7 mouse cellular contexts compared by ENCODE assay signal in genomic region chr6:125146148-125146547, GRCm38 (mm10). TPM values are rescaled to one million over a fixed set of nuclear protein-coding genes. Genes with fewer than 3 reads are reported as not detected.
DNase-seq lines count a peak whose midpoint lies in the region; ATAC-seq and TF ChIP-seq lines count a peak whose summit lies in the region.

No protein-coding gene starts in this region.

- no peak overlapping the region for H3K27ac ChIP-seq in lung, embryonic 16.5 days (ENCODE audit: low read length)
- peak overlapping the region; percentile 92 for H3K27ac ChIP-seq in forebrain, embryonic 10.5 days
- H3K27ac ChIP-seq in intestine, postnatal 0 days (ENCODE audit: low read depth, low read length): no peak overlapping the region
- H3K27ac ChIP-seq in neural tube, embryonic 15.5 days (replicated peaks): peak overlapping the region; percentile 90

- H3K9me3 ChIP-seq in lung, embryonic 16.5 days (ENCODE audit: control insufficient read depth, low read length): no peaks in the 10 kb centered on the region
- H3K9me3 ChIP-seq in forebrain, embryonic 10.5 days: no peaks in the 10 kb centered on the region
- H3K9me3 ChIP-seq in intestine, postnatal 0 days (ENCODE audit: control insufficient read depth): no peaks in the 10 kb centered on the region
- H3K9me3 ChIP-seq in neural tube, embryonic 15.5 days (replicated peaks): no peaks in the 10 kb centered on the region

- H3K36me3 ChIP-seq in lung, embryonic 16.5 days (ENCODE audit: control insufficient read depth, insufficient read depth, low read length): peaks cover 15% of the 10 kb centered on the region
- H3K36me3 ChIP-seq in forebrain, embryonic 10.5 days (replicated peaks): peaks cover 72% of the 10 kb centered on the region
- peaks cover 15% of the 10 kb centered on the region for H3K36me3 ChIP-seq in intestine, postnatal 0 days (ENCODE audit: control insufficient read depth, insufficient read depth)
- peaks cover 35% of the 10 kb centered on the region for H3K36me3 ChIP-seq in neural tube, embryonic 15.5 days

- no peak for TF ChIP-seq CTCF in lung, adult 2 months (IDR thresholded peaks at IDR 0.05; ENCODE audit: insufficient read depth, low read length)
- no peak for TF ChIP-seq CTCF in intestine, postnatal 0 days (IDR thresholded peaks at IDR 0.05; ENCODE audit: low read depth)

- H3K27me3 ChIP-seq in lung, embryonic 16.5 days (ENCODE audit: control insufficient read depth, insufficient read depth, low read depth, low read length): no peaks in the 10 kb centered on the region
- H3K27me3 ChIP-seq in forebrain, embryonic 10.5 days (ENCODE audit: poor library complexity, severe bottlenecking): no peaks in the 10 kb centered on the region
- no peaks in the 10 kb centered on the region for H3K27me3 ChIP-seq in intestine, postnatal 0 days (replicated peaks; ENCODE audit: control insufficient read depth, insufficient read depth, low read length)
- H3K27me3 ChIP-seq in neural tube, embryonic 15.5 days (replicated peaks): no peaks in the 10 kb centered on the region

- no peak for DNase-seq in lung, adult 2 months
- DNase-seq in forebrain, embryonic 10.5 days (ENCODE audit: extremely low spot score, low spot score): no peak
- DNase-seq in layer of hippocampus, adult 8-10 months (ENCODE audit: low spot score in 2 of 2): no peak
- DNase-seq in layer of hippocampus, postnatal 14 days (ENCODE audit: low spot score in 2 of 2): no peak

- WGBS in lung, embryonic 16.5 days: 49% methylated on average over 7 of the region's 7 CpGs
- WGBS in lung, adult 2 months: 56% methylated on average over 7 of the region's 7 CpGs
- 61% methylated on average over 7 of the region's 7 CpGs for WGBS in forebrain, embryonic 10.5 days
- WGBS in intestine, postnatal 0 days: 64% methylated on average over 7 of the region's 7 CpGs
- WGBS in neural tube, embryonic 15.5 days: 50% methylated on average over 7 of the region's 7 CpGs

- H3K4me1 ChIP-seq in lung, embryonic 16.5 days (replicated peaks; ENCODE audit: control insufficient read depth, insufficient read depth, low read length): peaks cover 31% of the 10 kb centered on the region
- peaks cover 21% of the 10 kb centered on the region for H3K4me1 ChIP-seq in lung, adult 2 months (ENCODE audit: control insufficient read depth, insufficient read depth, low read length)
- peaks cover 58% of the 10 kb centered on the region for H3K4me1 ChIP-seq in forebrain, embryonic 10.5 days
- no peaks in the 10 kb centered on the region for H3K4me1 ChIP-seq in intestine, postnatal 0 days (replicated peaks; ENCODE audit: control insufficient read depth, insufficient read depth, low read length)
- peaks cover 55% of the 10 kb centered on the region for H3K4me1 ChIP-seq in neural tube, embryonic 15.5 days

- TF ChIP-seq POLR2A in lung, adult 2 months (IDR thresholded peaks at IDR 0.05; ENCODE audit: borderline replicate concordance, extremely low read depth, low read depth, low read length): no peak

- peak overlapping the region; percentile 84 for H3K4me2 ChIP-seq in lung, embryonic 16.5 days (ENCODE audit: low read depth, low read length)
- H3K4me2 ChIP-seq in intestine, postnatal 0 days (replicated peaks; ENCODE audit: low read depth): peak overlapping the region; percentile 68
- peak overlapping the region; percentile 92 for H3K4me2 ChIP-seq in neural tube, embryonic 15.5 days

- peak overlapping the region; percentile 79; the same call in 1 of the 2 replicates for H3K9ac ChIP-seq in lung, embryonic 16.5 days (ENCODE audit: low read length)
- 0 out of 2 replicates have a peak overlapping the region, but pooled peaks have one; percentile 62 for H3K9ac ChIP-seq in intestine, postnatal 0 days (ENCODE audit: low read depth, low read length)
- peak overlapping the region; percentile 71 for H3K9ac ChIP-seq in neural tube, embryonic 15.5 days (replicated peaks)

- H3K4me3 ChIP-seq in lung, embryonic 16.5 days (ENCODE audit: low read length): peak overlapping the region; percentile 69
- no peak overlapping the region for H3K4me3 ChIP-seq in lung, adult 2 months (replicated peaks; ENCODE audit: extremely low read depth, low read depth, low read length)
- peak overlapping the region; percentile 65 for H3K4me3 ChIP-seq in forebrain, embryonic 10.5 days
- H3K4me3 ChIP-seq in intestine, postnatal 0 days (ENCODE audit: low read depth, low read length): peak overlapping the region; percentile 57
- peak overlapping the region; percentile 80 for H3K4me3 ChIP-seq in neural tube, embryonic 15.5 days (replicated peaks)

- no peak for ATAC-seq in lung, embryonic 16.5 days (ENCODE audit: low read depth)
- no peak for ATAC-seq in intestine, postnatal 0 days
- no peak for ATAC-seq in neural tube, embryonic 15.5 days (ENCODE audit: low FRiP score)

RNA-seq across cellular contexts. Expression of gene Iffo1, which starts 1.1 kb away (rescaled TPM):
- polyA plus RNA-seq in lung, embryonic 16.5 days (2015; fragmentation: Nextera tagmentation; extraction: Ambion mirVana): 5.5 and 7.2 TPM in 2 replicates
- polyA plus RNA-seq in lung, adult 2 months (2012; rRNA removed): 45.0 and 51.0 TPM in 2 replicates
- polyA plus RNA-seq in forebrain, embryonic 10.5 days (2016; fragmentation: Nextera tagmentation; extraction: Ambion mirVana): 9.2 and 10.0 TPM in 2 replicates
- 3.2 and 3.9 TPM in 2 replicates for polyA plus RNA-seq in intestine, postnatal 0 days (2015; fragmentation: Nextera tagmentation; extraction: Ambion mirVana)
- 20.1 and 24.6 TPM in 2 replicates for polyA plus RNA-seq in neural tube, embryonic 15.5 days (2015; fragmentation: Nextera tagmentation; extraction: Ambion mirVana)
- 10 to 100 TPM; 67.2 to 78.4 (median 74.4) TPM for total RNA-seq in layer of hippocampus, adult 8-10 months (2022)
- 10 to 100 TPM; 64.7 to 73.2 TPM for total RNA-seq in layer of hippocampus, postnatal 14 days (2021)

RNA-seq across cellular contexts. Expression of gene Nop2, which starts 14.4 kb away (rescaled TPM):
- polyA plus RNA-seq in lung, embryonic 16.5 days (2015; fragmentation: Nextera tagmentation; extraction: Ambion mirVana): 44.5 and 52.5 TPM in 2 replicates
- polyA plus RNA-seq in lung, adult 2 months (2012; rRNA removed): 10.1 and 13.6 TPM in 2 replicates
- 101 and 103 TPM in 2 replicates for polyA plus RNA-seq in forebrain, embryonic 10.5 days (2016; fragmentation: Nextera tagmentation; extraction: Ambion mirVana)
- polyA plus RNA-seq in intestine, postnatal 0 days (2015; fragmentation: Nextera tagmentation; extraction: Ambion mirVana): 21.9 and 22.6 TPM in 2 replicates
- polyA plus RNA-seq in neural tube, embryonic 15.5 days (2015; fragmentation: Nextera tagmentation; extraction: Ambion mirVana): 47.8 and 58.0 TPM in 2 replicates
- 10 to 100 TPM; 33.0 to 33.9 (median 33.5) TPM for total RNA-seq in layer of hippocampus, adult 8-10 months (2022)
- total RNA-seq in layer of hippocampus, postnatal 14 days (2021): 10 to 100 TPM; 29.2 to 30.5 TPM

RNA-seq across cellular contexts. Expression of gene Gapdh, which starts 20.1 kb away (rescaled TPM):
- polyA plus RNA-seq in lung, embryonic 16.5 days (2015; fragmentation: Nextera tagmentation; extraction: Ambion mirVana): 1,562 and 1,631 TPM in 2 replicates
- polyA plus RNA-seq in lung, adult 2 months (2012; rRNA removed): 1,317 and 1,826 TPM in 2 replicates
- polyA plus RNA-seq in forebrain, embryonic 10.5 days (2016; fragmentation: Nextera tagmentation; extraction: Ambion mirVana): 3,225 and 3,313 TPM in 2 replicates
- polyA plus RNA-seq in intestine, postnatal 0 days (2015; fragmentation: Nextera tagmentation; extraction: Ambion mirVana): 1,338 and 1,629 TPM in 2 replicates
- 1,563 and 1,690 TPM in 2 replicates for polyA plus RNA-seq in neural tube, embryonic 15.5 days (2015; fragmentation: Nextera tagmentation; extraction: Ambion mirVana)
- 1,000 to 10,000 TPM; 2,500 to 2,996 (median 2,728) TPM for total RNA-seq in layer of hippocampus, adult 8-10 months (2022)
- total RNA-seq in layer of hippocampus, postnatal 14 days (2021): 1,000 to 10,000 TPM; 2,098 to 2,176 TPM

RNA-seq across cellular contexts. Expression of gene Ncapd2, which starts 45.4 kb away (rescaled TPM):
- polyA plus RNA-seq in lung, embryonic 16.5 days (2015; fragmentation: Nextera tagmentation; extraction: Ambion mirVana): 123 and 135 TPM in 2 replicates
- 15.5 and 34.2 TPM in 2 replicates for polyA plus RNA-seq in lung, adult 2 months (2012; rRNA removed)
- 271 and 274 TPM in 2 replicates for polyA plus RNA-seq in forebrain, embryonic 10.5 days (2016; fragmentation: Nextera tagmentation; extraction: Ambion mirVana)
- polyA plus RNA-seq in intestine, postnatal 0 days (2015; fragmentation: Nextera tagmentation; extraction: Ambion mirVana): 17.9 and 19.0 TPM in 2 replicates
- polyA plus RNA-seq in neural tube, embryonic 15.5 days (2015; fragmentation: Nextera tagmentation; extraction: Ambion mirVana): 38.2 and 56.6 TPM in 2 replicates
- total RNA-seq in layer of hippocampus, adult 8-10 months (2022): 10 to 100 TPM; 21.7 to 33.4 (median 23.7) TPM
- total RNA-seq in layer of hippocampus, postnatal 14 days (2021): 10 to 100 TPM; 26.8 to 29.8 TPM

RNA-seq across cellular contexts. Expression of gene Mrpl51, which starts 45.5 kb away (rescaled TPM):
- 216 and 226 TPM in 2 replicates for polyA plus RNA-seq in lung, embryonic 16.5 days (2015; fragmentation: Nextera tagmentation; extraction: Ambion mirVana)
- polyA plus RNA-seq in lung, adult 2 months (2012; rRNA removed): 30.1 and 39.4 TPM in 2 replicates
- 232 and 239 TPM in 2 replicates for polyA plus RNA-seq in forebrain, embryonic 10.5 days (2016; fragmentation: Nextera tagmentation; extraction: Ambion mirVana)
- polyA plus RNA-seq in intestine, postnatal 0 days (2015; fragmentation: Nextera tagmentation; extraction: Ambion mirVana): 270 and 282 TPM in 2 replicates
- 156 and 167 TPM in 2 replicates for polyA plus RNA-seq in neural tube, embryonic 15.5 days (2015; fragmentation: Nextera tagmentation; extraction: Ambion mirVana)
- total RNA-seq in layer of hippocampus, adult 8-10 months (2022): 10 to 100 TPM; 63.7 to 67.8 (median 64.6) TPM
- total RNA-seq in layer of hippocampus, postnatal 14 days (2021): 10 to 100 TPM; 67.7 to 74.4 TPM

Comparison
In these comparisons a context has a peak if more than half of its experiments do, and no peak if none do; other contexts are left out.
1. H3K27ac ChIP-seq: peak in forebrain, embryonic 10.5 days (single experiment) and neural tube, embryonic 15.5 days (single experiment); none in lung, embryonic 16.5 days (single experiment) and intestine, postnatal 0 days (single experiment).
2. Peak in every context shown above with its lines, with median percentiles within 50 percentile points of each other: H3K4me2 ChIP-seq and H3K9ac ChIP-seq.